Mouse (Mus musculus) c-Kit-positive CD71-negative TER-119-negative erythroid progenitor cells, embryonic 14.5 days (primary cell): Measurements from ENCODE around the gene Med22.

Experiments
- DNase-seq: peaks from one replicate; pipeline ENCODE4 v3.0.0-alpha.2; 2013; ENCODE audit warnings: low read depth

The Med22 gene

GRCm38 (mm10) chr2:26864879-26865278 is 45.6 kb downstream of the Med22 start, which contains the start of gene Abo:
Gene Abo (minus strand): TSS chr2:26864979.
- DNase-seq, result no peak

DNA sequence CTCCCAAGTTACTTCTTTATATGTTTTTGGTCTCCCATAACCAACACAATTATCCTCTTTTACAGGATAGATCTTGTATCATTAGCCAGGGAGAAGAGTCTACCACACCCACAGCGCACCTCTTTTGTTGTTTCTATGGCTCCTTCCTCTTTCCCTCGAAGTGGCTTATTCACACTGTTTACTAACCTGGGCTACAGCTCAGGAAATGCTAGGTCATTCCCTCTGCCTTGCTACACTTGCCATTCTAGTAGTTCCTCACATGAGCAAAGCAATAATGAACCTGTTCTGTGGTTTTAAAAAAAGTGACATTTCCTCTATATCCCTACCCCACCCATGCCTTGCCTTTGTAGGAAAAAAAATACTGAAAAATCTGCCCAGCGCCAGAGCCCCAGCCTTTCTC is 47.6 kb downstream of the Med22 start:
- no peak for DNase-seq
